Mouse (Mus musculus): Measurements from ENCODE around the gene Rtcb.

DNA sequence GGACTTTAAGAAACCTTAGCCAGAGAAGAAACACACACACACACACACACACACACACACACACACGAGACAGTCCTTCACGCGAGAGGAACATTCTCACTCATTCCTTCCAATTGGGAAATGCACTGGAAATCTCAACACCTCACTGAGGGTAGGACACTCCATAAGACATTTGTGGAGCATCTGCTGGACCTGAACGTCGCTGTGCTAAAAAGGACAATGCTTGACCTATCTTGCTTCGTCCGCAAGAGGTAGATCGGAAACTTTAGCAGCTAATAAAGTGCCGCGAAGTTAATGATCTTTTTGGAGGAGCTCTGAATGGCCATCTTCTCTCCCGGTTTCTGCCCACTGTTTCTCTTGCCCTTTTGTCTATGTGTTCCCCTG lies 28.4 kb downstream of the Rtcb start:
- TF ChIP-seq CTCF (IDR thresholded peaks at IDR 0.05; ENCODE audit: insufficient read depth, low read depth, low read length) (no peak), POLR2A (IDR thresholded peaks at IDR 0.05; ENCODE audit: insufficient read depth, low read depth, low read length) (no peak)

All from olfactory bulb, adult 2 months (tissue).